Mouse (Mus musculus) mouse trophoblast stem cell (cell line): ENCODE data around the gene Txnip.
"Not testable (repeated sequence)": the region's sequence is repeated elsewhere in the genome, so short reads cannot be mapped to it uniquely, and the experiment has no call there.

Experiments
- in situ Hi-C, 2 experiments: fragments of 300-500 bp; cut with MseI, MboI; formaldehyde crosslinking; loops; 2 replicates in 1 of 2; 3 replicates in 1 of 2; pipeline ENCODE4 v1.15.1; 2025

Gene Txnip

DNA sequence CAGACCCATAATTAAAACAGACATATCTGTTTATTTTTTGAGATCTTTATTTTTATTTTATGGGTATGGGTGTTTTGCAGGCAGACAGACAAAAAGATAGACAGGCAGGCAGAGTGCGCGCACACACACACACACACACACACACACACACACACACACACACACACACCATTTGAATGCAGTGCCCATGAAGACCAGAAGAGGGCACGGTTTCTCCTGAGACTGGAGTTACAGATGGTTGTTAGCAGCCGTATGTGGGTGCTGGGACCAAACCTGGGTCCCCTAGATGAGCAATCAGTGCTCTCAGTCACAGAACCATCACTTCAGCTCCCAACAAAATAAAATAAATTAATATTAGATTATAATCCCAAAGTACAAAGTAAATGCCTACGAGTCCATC lies 25.6 kb downstream of the Txnip start:
- in situ Hi-C loops, result loop anchor here (5.0 kb wide), 1 partner anchor 36 kb away; no protein-coding TSS in a partner anchor

DNA sequence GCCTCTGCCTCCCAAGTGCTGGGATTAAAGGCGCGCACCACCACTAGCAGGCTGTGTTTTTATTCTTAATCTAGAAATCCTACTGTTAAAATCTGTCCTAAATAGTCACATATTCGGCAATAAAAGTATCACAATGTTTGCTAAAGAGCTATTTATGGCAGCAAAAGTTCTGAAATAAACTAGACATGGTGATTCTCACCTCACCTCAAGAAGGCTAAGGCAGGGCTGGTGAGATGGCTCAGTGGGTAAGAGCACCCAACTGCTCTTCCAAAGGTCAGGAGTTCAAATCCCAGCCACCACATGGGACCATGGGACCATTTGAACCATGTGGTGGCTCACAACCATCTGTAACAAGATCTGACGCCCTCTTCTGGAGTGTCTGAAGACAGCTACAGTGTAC lies 32.9 kb downstream of the Txnip start:
- in situ Hi-C loops, result no loop called here

DNA sequence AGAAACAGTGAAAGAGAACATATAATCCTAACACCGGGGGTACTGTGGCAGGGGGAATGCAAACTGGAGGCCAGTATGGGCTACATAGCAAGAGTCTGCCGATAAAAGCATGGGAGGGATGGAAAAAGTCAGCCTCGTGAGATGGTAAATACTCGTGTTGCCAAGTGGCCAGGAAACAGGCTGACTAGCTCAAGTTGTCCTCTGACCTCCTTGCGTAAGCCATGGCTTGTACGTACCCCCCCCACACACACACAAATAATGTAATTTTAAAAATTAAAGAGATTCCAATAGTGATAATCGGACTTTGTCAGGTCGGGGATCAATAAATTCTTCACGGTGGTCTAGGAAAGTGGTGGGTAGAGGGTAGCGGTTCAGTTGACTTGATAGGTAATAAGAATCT lies 35.6 kb downstream of the Txnip start:
- in situ Hi-C loops, result no loop called here

DNA sequence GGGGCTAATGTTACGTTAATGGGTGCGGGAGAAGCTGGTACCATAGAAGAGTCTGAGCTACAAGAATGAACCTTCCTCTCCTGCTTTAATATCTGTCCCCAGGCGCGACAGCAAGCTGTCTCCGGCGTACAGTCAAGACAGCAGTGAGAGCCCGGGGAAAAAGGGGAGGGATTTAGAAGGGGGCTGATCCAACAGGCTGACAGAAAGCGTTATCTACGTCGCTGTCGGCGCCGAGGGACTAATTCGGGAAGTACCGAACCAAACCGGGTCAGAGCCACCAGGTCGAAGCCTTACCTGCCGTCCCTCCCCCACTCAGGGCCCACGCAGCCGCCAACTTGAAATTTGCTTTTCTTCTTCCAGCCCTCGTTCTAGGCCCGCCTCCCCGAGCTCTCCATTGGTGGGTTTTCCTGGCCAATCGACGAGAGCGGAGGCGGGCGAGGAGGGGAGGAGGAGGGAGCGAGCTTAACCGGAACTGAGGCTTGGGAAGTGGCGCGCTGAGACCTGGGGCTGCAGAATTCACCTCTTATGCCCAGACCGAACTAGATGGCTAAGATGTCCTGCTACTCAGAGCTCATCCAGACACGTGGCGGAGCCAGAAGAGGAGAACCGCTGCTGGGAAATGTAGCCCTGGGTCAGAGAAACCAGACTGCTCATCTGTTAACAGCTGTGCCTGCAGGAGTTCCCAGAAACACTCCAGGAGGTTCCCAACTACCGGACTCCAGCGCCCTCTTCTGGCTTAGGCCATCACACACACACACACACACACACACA lies 36.2 kb downstream of the Txnip start, which contains the start of gene Polr3gl:
TSS of gene Polr3gl (minus strand) at position 392 of the 771 bp plus-strand sequence.
- in situ Hi-C loops, result no loop called here

DNA sequence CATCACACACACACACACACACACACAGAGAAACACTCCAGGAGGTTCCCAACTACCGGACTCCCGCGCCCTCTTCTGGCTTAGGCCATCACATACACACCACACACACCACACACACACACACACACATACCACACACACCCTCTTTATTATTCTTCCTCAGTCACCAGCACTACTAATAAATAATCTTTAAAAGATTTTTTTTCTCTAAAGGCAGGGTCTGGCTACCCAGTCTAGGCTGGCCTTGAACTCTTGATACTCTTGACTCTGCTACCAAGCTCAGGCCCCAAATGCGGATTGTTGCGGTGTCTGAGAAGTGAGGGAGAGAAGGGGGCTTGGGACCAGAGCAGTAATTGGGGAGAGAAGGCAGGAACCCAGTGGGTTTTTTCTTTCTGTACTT lies 37.1 kb downstream of the Txnip start:
- in situ Hi-C loops, result no loop called here

- in situ Hi-C loops, result no loop called here
Observed at GRCm38 (mm10) chr3:96595661-96596060, 37.9 kb downstream of the Txnip start.

- in situ Hi-C loops, result no loop called here
Observed at GRCm38 (mm10) chr3:96596228-96596707, 38.5 kb downstream of the Txnip start, which contains the start of gene Ankrd34a. Ankrd34a (plus strand) TSS chr3:96596636.

DNA sequence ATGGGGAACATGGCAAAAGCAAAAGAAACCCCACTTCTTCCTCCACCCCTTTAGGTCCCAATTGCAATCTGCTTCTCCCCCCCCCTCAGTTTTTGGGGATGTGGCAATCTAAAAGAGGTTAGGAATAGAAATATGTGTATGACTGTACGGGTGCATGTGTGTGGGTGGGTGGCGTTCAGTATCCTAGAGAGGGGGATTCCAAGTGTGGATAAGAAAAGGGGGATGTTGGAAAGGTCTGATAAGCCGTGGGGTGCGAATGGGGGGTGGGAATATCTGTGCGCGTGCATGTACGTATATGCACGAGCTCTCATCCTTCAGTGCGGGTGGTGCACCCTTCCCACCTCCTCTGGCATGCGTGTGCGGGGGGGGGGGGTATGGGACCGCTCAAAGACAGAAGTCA lies 39.1 kb downstream of the Txnip start:
- in situ Hi-C loops, result no loop called here

- in situ Hi-C loops, result no loop called here
Observed at GRCm38 (mm10) chr3:96597435-96597891, 39.7 kb downstream of the Txnip start.

GRCm38 (mm10) chr3:96598156-96599068 lies 40.7 kb downstream of the Txnip start:
- in situ Hi-C loops, result no loop called here

- in situ Hi-C loops, result no loop called here
Observed at GRCm38 (mm10) chr3:96599069-96599393, 41.3 kb downstream of the Txnip start.

DNA sequence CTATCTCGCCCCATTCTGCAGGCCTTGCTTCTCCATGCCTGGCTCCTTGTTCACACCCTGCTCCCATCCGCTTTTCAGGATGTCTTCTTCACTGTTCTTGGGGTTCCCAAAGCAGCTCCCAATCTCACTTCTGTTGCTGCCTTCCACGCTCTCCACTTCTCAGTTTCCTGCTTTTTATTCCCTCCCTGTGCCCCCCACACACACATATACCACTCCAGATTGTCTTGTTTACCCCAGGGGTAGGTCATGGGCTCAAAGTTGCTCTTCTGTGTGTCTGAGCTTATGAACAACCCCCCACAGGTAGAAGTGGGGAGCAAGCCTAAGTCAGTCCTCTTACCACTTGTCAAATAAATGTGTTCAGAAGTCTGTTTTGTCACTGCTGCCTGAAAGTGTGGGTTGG lies 41.7 kb downstream of the Txnip start:
- in situ Hi-C loops, result no loop called here

DNA sequence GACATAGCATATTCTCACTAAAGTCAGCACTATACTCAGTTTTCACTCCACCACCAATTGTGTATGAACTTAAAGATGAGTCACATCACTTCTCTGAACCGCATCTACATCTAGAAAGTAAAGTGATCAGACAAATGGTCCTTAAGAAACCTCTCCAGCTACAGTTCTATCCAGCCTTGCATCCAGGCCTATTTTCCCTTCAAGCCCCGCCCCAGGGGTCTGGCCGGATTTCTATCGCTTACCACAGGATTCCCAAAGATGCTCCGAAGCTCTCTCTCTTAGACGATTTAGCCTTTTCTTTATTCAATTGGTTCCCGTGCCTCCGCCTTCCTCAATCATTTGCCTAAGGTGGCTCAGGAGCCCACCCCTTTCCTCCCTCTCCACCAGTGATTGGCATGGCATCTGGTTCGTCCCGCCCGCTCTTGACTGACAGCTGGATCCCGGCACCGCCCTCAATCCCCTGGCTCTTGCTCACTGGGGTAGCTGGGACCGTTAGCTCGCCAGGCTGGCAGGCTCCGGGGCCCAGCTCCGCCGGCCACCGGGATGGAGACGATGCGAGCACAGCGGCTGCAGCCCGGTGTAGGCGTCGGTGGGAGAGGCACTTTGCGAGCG lies 43.0 kb downstream of the Txnip start, which contains the start of gene Lix1l:
TSS of gene Lix1l (plus strand) at position 511 of the 612 bp plus-strand sequence.
- in situ Hi-C loops, result no loop called here

GRCm38 (mm10) chr3:96601251-96601787 lies 43.6 kb downstream of the Txnip start:
- in situ Hi-C loops, result no loop called here

DNA sequence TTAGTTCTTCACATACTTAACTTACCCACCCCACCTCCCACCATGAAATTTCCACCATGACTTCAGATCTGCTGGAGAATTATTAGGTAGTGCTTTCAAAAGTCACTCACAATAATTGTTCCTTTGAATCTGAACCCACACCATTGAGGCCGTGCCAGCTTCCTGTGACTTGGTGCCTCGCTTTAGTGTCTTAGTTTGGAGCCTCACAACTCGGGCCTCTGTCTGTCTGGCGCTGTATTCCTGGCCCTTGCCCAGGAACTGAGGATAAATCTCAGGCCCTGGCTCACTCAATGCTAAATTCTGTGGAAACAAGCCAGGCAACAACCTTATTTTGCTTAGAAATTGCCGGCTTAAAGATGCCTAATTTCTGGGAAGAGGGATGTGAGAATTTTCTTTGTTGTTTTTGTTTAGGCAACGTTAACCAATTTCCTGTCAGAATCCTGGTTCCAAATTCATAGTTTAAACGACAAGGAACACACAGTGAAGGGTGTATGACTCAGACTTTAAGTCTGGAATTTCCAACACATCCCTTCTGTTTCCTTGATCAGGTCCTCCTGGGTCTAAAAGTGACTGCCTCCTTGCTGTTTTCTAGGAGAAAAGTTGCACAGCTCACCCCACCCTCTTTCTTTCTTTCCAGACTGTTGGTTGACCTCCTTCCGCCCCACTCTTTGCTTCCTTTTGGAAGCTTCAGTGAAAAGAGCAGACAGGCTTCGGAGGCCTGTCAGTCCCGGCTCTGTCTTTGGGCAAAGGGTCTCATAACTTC lies 44.4 kb downstream of the Txnip start:
- in situ Hi-C loops, result no loop called here

GRCm38 (mm10) chr3:96602704-96603084 lies 44.9 kb downstream of the Txnip start:
- in situ Hi-C loops, result no loop called here

- in situ Hi-C loops, result no loop called here
Observed at GRCm38 (mm10) chr3:96603311-96603710, 45.6 kb downstream of the Txnip start.

DNA sequence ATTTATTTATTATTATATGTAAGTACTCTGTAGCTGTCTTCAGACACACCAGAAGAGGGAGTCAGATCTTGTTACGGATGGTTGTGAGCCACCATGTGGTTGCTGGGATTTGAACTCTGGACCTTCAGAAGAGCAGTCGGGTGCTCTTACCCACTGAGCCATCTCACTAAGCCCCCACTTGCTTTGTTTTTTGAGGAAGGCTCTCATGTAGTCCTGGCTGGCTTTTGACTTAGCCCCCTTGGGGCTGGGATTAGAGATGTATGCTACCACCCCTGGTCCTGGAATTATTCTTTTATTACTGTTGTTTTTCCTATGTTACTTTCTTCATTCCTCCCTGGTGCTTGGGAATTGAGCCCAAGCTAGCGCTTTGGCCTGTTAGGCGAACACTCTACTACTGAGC lies 48.2 kb downstream of the Txnip start:
- in situ Hi-C loops, result not testable (repeated sequence)

GRCm38 (mm10) chr3:96606618-96607017 lies 48.9 kb downstream of the Txnip start:
- in situ Hi-C loops, result no loop called here
